Mouse (Mus musculus) gastrocnemius, postnatal 4 days (tissue): ENCODE results near the gene Pelo. TPM values are rescaled to one million over a fixed set of nuclear protein-coding genes. Genes with fewer than 3 reads are reported as not detected.

ENCODE experiments used
- DNase-seq, 2 experiments: peaks; one replicate each; pipeline ENCODE4 v3.0.0; 2021 to 2022; ENCODE audit warnings: low spot score in 2 of 2, mixed read lengths in 2 of 2
- long read RNA-seq, 2 experiments: library from polyadenylated mRNA; stranded (forward); transcript quantifications; one replicate each; pipeline ENCODE4 v2.0.0; 2021
- total RNA-seq, 2 experiments: library from RNA; stranded (reverse); gene quantifications; 2 replicates each; pipeline ENCODE4 v1.2.3; 2021

The Pelo gene
- 10 to 100 TPM; 17.4 to 21.9 TPM for total RNA-seq
- long read RNA-seq, experiment 1, transcript Pelo-201 (2 exons, 1,600 nt), result major isoform, 21 of 21 reads
- long read RNA-seq, experiment 1, partial matches to known transcripts, result 0 of 21 reads
- long read RNA-seq, experiment 1, other reads (novel, unspliced or antisense), result 0 of 21 reads
- long read RNA-seq, experiment 2, transcript Pelo-201 (2 exons, 1,600 nt), result major isoform, 16 of 16 reads
- long read RNA-seq, experiment 2, partial matches to known transcripts, result 0 of 16 reads
- long read RNA-seq, experiment 2, other reads (novel, unspliced or antisense), result 0 of 16 reads

GRCm38 (mm10) chr13:115090069-115090976 lies at the start of gene Pelo:
Pelo (minus strand) TSS chr13:115090186.
- peak; percentile 93 to 97 for DNase-seq

DNA sequence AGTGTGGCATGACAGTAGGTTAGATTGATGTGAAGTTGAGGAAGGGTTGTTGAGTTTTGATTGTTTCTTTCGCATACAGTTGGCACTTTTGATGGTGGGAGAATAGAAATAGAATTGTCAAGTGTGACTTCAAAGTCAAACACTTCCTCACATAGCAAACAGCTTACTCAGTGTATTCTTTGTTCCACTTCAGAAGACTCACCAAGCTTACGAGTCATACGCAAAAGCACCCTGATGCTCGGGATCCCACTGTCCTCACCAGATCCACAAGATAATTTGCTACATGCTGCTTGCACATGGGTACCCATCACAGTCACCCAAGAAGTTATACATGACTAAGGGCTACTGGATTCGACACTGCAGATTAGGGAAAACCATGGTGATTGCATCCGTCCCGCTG lies 48.5 kb upstream of the Pelo start:
- DNase-seq, result no peak

DNA sequence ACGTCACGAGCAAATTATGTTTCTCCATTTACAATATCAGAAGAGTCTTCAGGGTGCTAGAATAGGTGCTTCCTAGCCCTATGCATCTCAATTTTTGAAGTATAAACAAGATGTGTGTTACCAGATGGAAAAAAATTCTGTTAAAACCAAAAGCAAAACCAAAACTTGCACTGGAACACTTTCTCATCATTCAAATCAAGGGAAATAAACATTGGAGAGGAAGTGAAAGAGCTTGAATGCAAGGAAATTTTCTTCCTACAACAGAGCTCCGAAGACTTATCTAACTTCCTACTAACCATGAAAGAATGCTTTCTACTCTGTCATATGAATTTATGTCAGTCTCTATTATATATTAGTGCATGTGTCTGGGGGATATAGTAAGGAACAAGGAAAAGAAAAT lies 46.8 kb upstream of the Pelo start:
- no peak for DNase-seq

GRCm38 (mm10) chr13:115132435-115132834 lies 42.4 kb upstream of the Pelo start:
- no peak for DNase-seq

DNA sequence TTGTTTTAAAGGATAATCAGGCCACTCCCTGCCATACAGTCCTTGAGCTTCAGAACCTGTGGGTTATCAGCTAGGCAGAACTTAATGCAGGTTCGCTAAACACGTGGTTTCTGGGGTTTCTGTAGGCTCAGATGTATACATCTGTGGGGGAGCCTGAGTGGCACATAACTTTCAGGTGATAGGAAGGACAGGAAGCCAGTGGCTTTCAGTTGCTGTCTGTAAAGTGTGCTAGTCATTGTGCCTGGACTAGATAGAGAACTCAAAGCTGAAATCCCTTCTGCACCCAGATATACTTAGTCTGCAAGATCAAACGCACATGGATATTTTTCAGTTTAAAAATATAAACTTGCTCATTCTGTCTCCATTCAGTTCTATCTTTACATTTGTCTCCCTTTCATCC lies 41.4 kb upstream of the Pelo start:
- no peak for DNase-seq

DNA sequence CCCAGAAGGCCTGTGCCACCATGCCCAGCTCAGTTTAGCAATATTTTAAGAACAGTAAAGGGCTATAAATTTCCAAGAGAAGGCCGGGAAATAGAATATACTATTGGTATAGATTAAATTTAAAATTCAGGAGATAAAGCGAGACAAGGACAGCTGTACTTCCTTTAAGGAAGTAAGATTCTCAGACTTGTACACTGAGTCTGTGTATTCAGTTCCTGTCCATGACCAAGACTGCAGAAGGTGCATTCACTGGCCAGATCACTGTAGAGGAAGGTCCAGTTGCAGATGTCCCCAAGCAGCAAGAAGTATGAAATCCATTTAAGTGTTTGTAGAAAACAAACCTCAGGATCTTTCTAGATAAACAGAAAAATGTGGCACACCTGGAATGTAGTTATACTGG lies 40.0 kb upstream of the Pelo start:
- DNase-seq, result no peak

GRCm38 (mm10) chr13:115127826-115128225 lies 37.8 kb upstream of the Pelo start:
- no peak for DNase-seq

DNA sequence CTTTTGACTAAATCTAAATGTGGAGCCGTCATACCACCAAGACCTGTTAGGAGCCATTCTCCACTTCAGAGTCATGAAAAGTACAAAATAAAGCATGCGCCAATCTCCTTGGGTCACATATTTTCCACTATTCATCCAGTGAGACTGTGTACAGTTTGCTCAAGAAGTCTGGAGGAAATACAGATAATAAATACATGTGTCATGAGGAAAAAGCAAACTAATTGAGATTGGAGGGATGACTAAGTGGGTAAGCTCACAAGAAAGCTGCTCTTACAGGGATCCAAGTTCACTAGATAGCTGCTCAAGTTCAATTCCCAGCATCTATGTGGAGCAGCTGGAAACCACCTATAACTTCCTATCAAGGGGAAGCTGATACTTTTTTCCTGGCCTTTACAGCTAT lies 36.5 kb upstream of the Pelo start:
- no peak for DNase-seq

GRCm38 (mm10) chr13:115125130-115125529 lies 35.1 kb upstream of the Pelo start:
- no peak for DNase-seq

DNA sequence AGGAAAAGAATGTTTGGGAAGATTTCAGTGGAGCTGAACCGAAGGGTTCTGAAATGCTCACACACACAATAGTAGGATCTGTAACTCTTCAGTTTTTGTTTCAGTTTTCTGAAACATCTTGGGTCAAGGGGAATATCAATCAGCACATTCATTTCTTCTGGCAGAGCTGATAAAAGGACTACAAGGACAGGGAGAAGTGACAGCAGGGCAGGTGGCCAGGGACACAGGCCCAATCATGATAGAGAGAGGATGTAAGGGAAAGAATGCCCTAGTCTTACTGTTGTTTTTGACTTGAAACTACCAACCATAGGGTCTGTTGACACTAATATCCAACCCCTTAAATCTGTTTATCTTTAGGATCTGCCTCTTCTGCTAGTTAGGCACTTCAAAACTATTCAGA lies 34.5 kb upstream of the Pelo start:
- no peak for DNase-seq

GRCm38 (mm10) chr13:115118756-115119155 lies 28.8 kb upstream of the Pelo start:
- DNase-seq, result no peak

GRCm38 (mm10) chr13:115118195-115118594 lies 28.2 kb upstream of the Pelo start:
- DNase-seq, result no peak

DNA sequence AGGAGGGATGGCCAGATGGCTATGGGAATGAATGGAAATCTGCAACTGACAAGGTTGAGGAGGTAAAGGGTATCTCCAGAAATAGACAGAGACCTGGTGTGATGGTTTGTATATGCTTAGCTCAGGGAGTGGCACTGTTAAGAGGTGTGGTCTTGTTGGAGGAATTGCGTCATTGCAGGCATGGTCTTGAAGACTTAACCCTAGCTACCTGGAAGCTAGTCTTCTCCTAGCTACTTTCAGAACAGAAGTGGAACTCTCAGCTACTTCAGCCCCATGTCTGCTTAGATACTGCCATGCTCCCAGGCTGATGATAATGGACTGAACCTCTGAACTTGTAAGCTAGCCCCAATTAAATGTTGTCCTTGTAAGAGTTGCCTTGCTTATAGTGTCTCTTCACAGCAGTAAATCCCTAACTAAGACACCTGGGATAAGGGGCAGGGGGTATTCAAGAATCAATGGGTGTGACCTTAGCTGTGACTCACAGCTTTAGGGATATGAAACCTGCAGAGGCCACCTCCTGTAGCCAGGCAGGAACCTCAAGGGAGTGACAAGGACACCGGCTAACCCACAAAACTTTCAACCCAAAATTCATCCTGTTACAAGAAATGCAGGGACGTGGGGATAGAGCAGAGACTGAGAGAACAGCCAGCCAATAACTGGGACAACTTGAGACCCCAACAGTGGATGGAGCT lies 27.1 kb upstream of the Pelo start:
- DNase-seq, result no peak

DNA sequence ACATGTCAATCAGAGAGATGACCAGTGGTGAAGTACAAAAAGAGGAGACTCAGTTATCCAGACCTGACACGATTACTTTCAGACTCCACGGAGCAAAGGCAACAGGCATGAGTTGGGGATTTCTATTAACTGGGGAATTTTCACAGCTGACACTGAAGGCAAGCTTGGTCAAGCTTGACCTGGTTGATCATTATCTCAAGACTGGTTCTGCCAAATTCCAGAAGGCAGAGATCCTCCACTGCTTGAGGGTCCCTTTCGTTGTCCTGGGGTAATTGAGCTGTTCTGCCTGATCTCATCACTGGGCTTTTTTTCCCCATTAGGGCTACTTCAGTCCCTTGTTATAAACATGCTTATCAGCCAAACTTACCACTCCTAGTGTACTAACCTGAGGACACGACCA lies 19.6 kb upstream of the Pelo start:
- no peak for DNase-seq

DNA sequence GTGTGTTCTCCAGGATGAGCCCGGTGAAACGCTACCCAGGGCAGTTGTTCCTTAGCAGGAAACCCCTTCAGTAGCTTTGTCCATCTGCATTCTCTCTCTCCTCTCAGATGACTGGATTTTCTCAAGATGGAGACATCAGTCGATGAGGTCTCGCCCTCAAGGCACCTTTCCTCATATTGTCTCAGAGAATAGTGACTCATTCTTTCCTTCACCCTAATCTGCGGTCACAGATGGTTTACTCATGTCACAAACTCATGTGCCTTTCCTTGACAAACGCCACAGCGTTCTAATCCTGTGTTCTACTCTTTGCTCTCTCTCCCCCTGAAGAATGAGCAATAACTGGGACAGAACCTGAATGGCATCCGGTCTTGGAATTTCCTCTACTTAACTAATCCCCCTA lies 17.4 kb upstream of the Pelo start:
- DNase-seq, result no peak

GRCm38 (mm10) chr13:115106183-115106582 lies 16.2 kb upstream of the Pelo start:
- no peak for DNase-seq

GRCm38 (mm10) chr13:115102754-115103153 lies 12.8 kb upstream of the Pelo start:
- no peak for DNase-seq

GRCm38 (mm10) chr13:115101355-115102191 lies 11.6 kb upstream of the Pelo start, which contains the start of the genes Gm49395 and Itga1:
Gm49395 (minus strand) TSS chr13:115101921.
Itga1 (minus strand) TSS chr13:115101964.
- peak; percentile 61 to 82 for DNase-seq

DNA sequence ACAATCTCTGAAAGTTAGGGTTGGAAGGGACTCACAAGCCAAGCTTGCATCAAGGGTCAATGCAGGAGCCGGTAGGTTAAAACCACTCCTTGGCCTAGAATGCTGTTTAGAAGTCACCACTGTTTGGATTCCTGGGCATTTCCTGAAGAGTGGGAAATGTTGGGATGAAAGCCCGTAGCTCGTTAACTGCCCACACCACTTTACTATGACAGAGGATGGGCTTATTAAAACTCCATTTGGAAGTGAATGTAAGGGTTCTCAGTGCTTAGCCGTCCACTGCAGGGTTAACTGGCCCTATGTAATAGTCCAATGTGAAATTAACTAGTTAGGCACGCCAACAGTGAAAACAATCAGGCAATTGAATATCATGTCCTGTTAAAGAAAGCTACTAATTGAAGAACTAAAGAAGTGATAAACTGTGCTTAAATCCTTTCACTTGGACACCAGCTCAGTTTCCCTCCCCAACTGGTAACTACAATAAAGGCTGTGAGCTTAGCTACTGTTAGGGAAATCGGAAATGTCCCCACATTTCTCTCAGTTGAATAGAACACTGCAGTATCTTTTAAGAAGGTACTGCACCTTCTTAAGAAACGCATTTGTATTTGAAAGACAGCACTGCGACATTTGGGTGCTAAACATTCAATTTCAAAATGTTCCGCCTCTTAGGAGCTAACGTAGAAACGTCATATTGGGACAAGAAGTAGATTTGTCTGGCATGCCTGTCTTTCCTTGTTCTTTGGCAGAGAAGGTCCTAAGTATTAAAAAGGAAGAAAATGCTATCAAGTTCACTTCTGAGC lies 10.6 kb upstream of the Pelo start:
- no peak for DNase-seq

DNA sequence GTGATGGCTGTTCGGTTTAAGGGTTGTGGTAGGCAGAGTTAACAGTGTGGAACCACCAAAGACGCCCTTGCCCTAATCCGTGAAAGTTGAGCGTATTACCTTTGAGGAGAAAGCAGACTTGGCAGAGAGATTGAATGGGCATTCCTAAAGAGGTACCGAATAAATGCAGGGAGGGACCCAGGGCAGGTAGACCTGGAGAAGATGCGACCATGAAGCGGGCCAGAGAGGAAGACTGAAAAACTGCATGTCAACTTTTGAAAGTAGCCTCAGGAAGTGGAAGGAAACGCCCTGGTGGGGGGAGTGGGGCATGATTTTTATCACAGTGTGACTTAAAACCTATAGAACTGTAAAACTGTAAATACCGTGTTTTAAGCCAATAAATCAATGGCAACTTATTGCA lies 9.4 kb upstream of the Pelo start:
- DNase-seq, result no peak
